Mouse (Mus musculus): Measurements from ENCODE around the gene Car8. TPM values are rescaled to one million over a fixed set of nuclear protein-coding genes. Genes with fewer than 3 reads are reported as not detected.

The Car8 gene
- 1 to 10 TPM; 5.7 to 6.0 TPM for total RNA-seq (2021)
- long read RNA-seq, experiment 1, partial matches to known transcripts = 1 of 8 reads
- long read RNA-seq, experiment 1, other reads (novel, unspliced or antisense) = 3 of 8 reads
- long read RNA-seq, experiment 2, partial matches to known transcripts = 0 of 5 reads
- long read RNA-seq, experiment 2, other reads (novel, unspliced or antisense) = 3 of 5 reads

DNA sequence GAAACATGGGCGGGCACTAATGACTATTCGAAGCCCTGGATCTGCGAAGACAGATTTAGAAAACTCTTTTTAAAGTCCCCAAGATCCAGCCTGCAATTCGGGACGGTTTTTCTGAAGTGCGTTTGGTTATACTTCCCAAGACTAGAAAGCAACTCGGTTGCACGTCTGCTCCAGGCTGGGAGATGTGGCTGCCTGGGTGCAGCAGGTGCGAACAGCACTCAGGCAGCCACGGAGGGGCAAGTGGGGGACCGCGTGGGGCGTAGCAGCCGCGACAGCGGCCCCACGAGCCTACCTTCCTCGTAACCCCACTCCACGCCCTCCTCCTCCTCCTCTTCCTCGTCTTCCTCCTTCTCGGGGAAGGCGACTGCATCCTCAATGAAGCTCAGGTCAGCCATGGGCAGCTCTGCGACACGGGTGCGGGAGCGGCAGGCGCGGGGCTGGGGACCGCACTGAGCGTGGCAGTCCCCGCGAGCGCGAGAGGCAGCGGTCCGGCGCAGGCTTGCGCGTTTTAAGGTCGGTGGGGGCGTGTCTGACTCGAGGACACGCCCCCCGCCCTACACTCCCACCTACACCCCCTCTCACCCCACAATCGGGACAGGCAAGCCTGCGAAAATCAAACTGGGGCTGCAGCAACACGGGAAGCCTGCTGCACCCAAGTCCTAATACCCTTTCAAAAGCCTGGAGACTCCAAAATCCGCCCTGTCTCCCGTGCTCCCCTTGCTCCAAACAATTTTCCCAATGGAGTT, at the start of gene Car8:
Car8 (minus strand) TSS at position 482 of the 746 bp plus-strand sequence.
- peak; percentile 10 to 26 for DNase-seq (ENCODE audit: low spot score in 2 of 2)

DNA sequence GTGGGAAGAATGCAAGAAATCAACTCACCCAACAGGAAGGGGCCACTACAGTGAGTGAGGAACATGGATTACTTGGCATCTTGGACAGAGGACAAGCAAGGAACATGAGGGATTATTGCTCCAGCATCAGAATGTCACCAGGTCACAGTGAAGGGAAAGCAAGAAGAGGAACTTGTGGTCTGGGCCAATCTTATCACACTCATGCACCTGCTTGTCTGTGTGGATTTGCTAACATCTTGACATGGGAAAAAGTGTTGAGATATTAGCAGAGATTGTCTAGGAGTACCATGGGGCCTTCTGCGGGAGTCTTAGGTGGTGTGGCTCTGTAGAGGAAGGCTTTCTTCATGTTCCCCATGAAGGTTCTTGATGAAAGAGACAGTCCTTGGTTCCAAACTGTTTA, 46.1 kb upstream of the Car8 start:
- no peak for DNase-seq (ENCODE audit: low spot score in 2 of 2)

DNA sequence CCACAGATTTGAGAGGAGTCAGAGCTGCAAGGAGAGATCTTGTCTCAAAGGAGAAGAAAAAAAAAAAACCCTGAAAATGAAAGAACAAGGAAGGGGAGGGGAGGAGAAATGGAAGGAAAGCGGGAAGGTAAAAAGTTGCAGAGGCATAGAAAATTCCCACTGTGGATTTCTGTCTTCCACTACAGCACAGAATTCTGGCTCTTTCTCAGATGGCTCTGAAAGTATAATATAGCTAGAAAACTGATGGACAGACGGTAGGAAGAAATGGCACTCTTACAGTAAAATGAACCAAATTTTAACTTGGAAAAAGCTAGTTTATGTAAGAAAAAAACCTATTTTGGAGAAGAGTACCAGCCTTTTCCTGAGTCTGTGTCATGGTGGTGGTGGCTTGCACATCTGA, 39.3 kb upstream of the Car8 start:
- DNase-seq (ENCODE audit: low spot score in 2 of 2) = no peak

DNA sequence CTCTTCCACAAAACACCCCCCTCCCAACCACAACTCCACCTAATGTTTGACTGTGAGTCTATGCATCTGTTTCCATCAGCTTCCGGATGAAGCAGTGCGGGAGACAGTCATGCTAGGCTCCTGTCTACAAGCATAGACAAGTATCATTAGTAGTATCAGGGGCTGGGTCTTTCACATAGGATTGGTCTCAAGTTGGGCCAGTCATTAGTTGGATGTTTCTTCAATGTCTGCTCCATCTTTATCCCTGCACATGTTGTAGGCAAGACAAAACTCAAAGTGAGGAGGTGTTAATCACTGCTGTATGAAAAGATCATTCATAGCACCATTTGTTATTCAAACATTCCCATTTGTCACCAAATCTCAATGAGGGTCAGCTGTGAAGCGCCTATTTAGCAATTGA, 11.0 kb upstream of the Car8 start:
- DNase-seq (ENCODE audit: low spot score in 2 of 2) = no peak

DNA sequence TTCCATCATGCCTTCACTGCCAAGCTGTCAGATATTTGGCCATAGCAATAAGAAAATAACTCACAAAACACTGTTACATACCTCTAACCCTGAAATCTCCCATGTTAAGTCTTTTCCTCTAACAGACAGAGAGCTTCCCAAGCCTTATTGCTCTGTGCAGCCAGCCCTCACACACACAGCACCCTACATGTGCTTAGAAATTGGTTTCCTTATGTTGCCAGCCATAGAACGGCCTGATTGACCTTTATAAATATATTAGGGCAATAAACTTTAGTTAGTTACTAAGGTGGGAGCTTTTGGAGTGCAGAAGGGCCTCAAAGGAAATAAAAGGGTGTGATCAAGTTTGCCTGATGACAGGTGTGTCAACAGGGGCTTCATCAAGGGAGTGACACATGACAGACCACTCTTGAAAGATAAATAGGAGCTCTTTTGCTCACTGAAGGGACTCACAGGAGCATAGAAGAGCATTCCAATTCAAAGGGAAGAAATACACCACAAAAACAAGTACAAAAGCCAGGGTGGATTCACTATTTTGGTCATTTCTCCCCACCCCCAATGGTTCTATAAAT, 6.7 kb upstream of the Car8 start:
- no peak for DNase-seq (ENCODE audit: low spot score in 2 of 2)

DNA sequence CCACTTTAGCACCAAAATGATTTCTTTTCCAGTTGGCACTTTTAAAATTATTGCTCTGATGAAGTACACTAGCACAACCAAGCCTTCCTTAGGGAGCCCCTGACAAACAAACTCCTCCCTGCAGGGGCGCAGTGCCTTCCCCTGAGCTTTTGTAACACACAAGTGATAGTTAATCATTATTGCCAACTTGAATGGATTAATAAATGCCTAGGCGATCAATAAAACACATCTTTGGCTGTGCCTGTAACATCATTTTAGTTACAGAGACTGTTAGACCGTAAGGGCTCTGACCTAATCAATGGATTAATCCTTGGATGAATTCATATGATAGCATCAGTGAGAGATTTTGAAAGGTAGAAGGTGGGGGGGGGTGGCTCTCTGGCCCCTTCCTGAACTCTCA, 6.2 kb upstream of the Car8 start:
- DNase-seq (ENCODE audit: low spot score in 2 of 2) = no peak

DNA sequence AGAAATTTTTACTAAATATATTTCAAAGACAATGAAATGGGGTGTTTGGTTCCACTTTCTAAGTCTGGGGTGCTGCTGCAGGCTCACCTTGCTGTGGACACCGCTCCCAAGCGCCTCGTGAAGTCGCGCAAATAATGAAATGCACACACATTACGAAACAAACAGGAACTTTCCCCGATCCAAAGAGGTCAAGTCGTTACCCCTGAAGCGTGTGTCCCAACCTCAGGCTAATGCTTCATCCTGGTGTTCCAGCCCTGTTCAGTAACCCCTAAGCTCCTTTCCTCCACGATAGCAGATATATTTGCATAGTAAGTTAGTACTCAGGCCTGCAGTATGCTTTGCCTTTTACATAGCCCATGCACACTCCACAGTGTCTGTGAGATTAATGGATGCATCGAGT, 858 bp upstream of the Car8 start:
- no peak for DNase-seq (ENCODE audit: low spot score in 2 of 2)

DNA sequence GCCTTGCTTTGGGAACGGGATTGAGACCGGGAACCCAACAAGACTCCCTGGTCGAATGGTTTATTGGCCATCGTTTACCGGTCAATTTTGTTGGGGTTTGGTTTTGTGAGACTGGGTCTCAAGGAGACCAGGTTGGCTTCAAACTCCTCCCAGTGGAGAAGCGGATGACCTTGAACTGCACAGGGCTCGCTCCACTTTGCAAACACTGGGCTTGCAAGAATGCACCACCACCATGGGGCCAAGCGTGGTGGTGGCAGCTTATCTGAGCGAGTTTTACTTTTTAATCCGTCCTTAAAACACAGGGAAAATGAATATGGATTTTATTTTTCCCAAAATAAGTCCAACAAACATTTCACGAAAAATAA, 447 bp upstream of the Car8 start:
- no peak for DNase-seq (ENCODE audit: low spot score in 2 of 2)

DNA sequence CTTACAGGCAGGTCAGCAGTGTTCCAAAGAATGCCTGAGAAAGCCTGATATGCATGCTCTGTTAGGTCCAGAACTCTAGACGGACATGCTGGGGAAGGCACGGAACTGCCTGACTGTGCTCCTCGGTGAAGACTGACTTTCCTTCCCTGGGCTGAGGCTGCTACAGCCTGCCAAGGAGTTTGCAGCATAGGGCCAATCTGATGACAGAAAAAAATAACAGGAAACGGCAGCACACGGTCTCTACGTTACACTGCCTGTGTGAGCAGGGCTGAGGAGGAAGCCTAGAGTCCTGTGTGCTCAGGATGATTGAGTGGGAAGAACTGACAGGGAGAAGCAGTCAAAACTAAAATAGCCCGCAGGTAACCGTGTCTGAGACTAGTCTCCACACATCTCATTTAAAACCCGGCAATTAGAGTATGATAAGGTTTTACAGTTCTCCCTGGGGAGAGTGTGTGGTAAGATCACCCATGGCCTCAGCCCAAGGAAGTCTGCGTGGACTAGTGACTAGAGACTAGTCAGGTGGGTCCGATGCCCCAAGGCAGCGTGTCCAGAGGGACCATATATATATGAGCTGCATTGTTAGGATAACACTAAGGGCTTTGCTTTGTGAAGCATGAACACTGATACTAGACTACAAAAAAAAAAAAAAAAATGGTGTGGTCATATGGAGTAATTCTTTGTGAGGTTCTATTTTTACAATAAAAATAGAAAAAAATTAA, 6.3 kb downstream of the Car8 start:
- DNase-seq (ENCODE audit: low spot score in 2 of 2) = no peak

DNA sequence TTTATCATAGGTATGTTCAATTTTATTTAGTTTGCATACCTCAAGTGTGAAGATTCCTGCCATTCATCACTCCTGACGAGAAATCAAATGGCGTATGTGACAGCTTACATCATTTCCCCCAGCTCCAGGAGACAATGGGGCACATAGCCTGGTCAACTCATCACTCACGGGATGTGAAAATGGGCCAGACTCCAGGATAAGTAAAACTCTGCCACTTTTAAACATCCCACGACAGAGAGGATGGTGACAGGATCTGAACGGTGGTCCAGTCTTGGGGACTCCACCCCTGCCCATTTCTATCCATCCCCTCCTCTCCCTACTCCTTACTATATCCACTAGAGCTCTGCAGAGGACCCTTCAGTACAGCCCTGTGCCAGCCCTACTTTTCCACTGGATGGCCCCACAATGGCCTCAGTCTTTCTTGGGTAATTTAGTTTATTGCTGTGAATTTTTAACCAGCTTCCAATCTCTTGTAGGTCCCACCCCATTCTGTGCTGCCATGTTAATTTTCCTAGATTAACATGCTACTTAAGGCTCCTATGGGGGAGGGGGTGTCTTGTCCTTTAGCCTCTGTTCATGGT, 7.5 kb downstream of the Car8 start:
- DNase-seq (ENCODE audit: low spot score in 2 of 2) = no peak

DNA sequence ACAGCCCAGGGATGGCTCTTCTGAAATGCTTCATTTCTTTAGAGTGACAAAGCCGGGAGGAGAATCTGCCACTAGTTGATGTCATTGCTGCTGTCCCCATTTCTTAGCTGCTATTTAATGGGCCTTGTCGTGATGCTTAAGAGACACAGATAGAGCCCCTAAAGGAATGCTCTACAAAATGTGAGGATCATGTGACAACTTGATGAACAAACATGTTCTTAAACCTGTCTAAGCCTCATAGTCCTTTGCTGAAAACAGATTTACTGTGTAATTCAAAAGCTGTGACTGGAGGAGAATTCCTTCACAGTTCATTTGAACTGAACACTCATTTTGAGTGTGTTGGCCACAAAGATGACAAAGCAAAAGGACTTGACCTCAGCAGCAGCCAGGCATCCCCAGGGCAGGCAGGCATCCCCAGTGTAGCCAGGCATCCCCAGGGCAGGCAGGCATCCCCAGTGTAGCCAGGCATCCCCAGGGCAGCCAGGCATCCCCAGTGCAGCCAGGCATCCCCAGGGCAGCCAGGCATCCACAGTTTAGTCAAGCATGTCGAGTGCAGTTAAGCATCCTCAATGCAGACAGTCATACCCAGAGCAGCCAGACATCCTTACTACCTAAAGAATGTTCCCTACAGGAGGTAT, 9.1 kb downstream of the Car8 start:
- DNase-seq (ENCODE audit: low spot score in 2 of 2) = no peak

DNA sequence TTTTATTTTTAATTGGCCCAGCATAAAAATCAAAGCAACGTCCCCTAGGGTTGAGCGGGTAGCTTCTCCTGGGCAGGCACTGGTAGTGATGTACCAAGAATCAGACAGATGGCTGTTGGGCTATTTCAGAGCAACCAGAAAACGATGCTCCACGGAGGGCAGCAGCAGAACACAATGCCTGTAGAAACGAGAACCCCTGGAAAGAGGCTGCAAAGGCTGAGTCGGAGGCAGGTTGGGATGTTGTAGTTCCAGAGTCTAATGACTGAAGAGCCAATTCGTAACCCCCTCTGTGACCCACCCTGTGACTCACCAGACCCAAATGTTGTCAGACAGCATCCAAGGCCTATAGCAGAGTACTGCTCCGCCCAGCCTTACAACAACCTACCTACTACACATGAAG, 19.9 kb downstream of the Car8 start:
- DNase-seq (ENCODE audit: low spot score in 2 of 2) = no peak

DNA sequence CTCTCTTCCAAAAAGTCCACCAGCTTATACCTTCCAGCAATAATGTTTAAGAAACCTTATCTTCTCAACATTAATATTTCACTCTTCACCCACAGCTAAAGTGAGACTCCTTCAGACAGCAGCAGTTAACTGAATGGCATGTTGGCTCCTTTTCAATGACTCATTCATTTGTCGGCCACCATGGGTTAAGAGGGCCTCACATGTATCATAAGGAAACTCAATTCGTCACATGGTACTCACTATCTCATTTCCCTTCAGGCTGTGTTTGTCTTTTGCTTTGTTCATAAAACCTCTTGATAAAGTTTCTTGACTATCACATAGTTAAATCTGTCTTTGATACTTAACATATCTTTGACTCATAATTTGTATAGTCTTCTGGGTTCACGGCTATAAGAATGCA, 20.8 kb downstream of the Car8 start:
- DNase-seq (ENCODE audit: low spot score in 2 of 2) = no peak

DNA sequence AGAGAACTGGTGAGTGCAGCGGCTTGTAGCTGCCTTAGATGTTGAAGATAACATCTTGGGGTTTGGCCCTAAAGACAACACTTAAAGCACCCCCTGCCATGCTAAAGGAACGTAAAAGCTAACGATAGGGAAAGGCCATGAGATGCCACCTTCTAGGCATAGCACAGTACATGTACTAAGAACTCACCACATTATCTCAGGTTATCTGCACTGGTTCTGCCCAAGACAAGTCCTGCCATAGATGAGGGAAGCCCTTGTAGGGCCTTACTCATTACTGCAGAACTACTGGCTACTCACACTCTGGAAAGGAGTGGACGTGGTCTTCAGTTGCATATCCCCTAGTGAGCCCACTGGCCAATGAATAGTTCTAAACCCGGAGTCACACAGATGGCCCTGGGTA, 21.6 kb downstream of the Car8 start:
- no peak for DNase-seq (ENCODE audit: low spot score in 2 of 2)

DNA sequence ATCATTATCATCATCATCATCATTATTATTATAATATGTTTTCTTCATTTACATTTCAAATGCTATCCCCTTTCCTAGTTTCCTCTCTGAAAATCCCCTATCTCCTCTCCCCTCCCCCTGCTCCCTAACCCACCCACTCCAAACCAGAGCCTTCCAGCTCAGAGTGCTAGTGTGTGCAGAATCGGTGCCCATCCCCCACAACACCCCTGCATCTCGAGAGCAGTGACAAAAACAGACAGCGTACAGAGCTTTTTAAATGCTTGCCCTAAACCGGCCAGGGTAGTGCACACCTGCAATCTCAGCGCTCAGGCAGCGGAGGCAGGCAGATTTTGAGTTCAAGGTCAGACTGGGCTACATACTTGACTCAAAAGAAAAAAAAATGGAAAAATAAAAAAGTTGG, 22.3 kb downstream of the Car8 start:
- DNase-seq (ENCODE audit: low spot score in 2 of 2) = peak in 1 of 2 experiments; percentile 12

DNA sequence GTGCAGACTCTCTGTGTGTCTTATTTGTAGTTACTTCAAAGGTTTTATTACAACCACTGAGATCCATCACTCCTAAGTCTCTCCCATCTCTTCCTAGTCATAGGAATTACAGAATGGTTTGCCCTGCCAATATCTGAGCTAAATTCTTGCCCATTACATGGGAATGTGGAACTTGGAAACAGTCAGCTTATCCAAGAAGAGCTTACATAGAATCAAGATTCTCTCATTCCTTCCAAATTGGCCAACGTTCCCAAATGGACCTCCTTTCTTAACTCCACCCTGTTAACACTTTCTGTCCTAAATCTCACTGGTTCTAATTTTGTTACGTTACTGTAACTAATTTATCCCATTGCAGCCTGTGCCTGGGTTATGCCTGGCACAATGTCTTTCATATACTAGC, 25.2 kb downstream of the Car8 start:
- DNase-seq (ENCODE audit: low spot score in 2 of 2) = no peak

DNA sequence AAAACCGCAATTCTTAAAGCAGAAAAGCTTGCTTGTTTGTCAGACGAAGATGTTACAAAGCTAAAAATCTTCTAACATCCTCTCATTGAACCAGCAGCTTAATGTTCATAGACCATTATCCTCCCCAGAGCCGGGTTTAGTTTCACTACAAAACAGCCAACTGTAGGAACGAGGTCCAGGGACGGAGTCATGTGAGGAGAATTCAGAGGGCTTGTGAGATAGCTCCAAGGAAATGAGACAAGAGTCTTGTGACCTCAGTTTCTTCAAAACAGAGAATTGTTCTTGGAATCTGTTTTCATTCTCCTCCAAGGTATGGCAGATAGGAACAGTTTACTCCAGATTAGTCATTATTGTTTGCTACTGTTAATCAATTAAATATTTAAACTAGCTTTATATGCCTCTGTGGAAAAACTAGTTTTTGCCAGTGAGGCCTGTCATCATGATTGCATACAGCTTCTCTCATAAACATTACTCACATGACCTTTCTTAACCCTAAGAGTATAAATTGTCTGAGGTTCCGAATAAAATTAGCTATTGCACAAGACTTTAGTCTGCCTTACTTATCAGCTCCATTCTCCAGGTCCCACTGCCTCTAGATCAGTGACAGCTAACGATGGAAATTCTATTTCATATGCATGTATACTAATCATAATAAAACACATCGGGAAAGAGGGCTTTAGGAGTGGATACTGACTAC, 25.8 kb downstream of the Car8 start:
- DNase-seq (ENCODE audit: low spot score in 2 of 2) = no peak

DNA sequence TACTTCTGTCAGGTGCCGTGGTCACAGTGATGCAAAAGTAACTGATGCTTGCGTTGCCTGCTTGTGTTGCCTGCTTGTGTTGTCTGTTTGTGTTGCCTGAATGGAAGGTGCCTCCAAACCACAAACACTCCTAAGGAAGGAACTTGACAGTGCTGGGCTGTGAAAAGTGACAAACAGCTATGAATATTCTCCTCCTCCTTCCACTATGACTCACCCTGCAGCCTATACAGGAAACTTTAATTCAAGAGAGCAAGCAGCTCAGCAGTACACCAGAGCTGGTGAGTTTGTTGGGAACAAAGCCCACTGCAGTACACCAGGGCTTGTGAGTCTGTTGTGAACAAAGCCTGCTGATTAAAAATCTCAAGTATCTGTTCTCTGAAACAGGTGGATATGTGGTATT, 28.4 kb downstream of the Car8 start:
- DNase-seq (ENCODE audit: low spot score in 2 of 2) = no peak

DNA sequence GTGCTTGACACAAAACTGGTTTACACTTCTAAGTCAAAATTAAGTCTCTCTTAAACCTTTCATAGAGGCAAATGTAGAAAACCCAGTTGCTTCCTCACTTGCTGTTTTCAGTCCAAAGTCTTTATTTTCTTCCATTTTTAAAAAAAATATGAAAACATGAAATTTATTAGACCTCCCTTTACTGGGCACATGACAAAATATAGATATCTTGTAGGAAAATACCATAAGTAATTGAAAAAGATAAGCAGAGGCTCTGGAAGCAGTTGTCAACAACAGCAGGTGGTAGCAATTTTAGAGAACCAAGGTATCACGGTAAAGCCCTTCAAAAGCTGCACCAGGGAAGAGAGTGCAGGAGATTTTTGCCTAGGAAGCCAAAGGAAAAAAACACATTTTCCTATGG, 30.9 kb downstream of the Car8 start:
- no peak for DNase-seq (ENCODE audit: low spot score in 2 of 2)

DNA sequence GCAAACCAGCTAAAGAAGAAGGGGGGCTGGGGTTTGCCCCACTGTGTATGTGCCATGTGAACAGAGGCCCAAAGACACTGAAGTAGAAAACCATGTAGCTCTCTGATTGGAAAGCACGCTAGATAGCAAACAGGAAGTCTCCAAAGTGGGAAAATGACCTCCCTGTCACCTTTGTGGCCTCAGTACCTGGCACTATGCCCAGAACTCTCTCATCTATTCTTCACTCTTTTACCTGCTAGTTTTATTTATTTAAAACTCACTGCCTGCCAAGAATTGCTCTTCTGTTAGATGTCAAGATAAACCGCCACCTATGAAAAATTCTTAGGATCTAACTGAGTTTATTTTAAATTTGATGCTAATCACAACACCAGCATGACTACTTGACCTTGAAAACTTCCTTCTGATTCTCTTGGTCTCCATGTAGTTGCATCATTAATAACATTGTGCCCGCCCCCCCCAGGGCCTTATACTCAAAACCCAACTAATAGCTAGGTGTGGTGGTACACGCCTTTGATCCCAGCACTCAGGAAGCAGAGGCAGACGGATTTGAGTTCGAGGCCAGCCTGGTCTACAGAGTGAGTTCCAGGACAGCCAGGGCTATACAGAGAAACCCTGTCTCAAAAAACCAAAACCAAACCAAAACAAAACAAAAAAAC, 31.8 kb downstream of the Car8 start:
- no peak for DNase-seq (ENCODE audit: low spot score in 2 of 2)
